Mouse (Mus musculus) intestine, embryonic 16.5 days (tissue): ENCODE data around the gene Susd1. TPM values are rescaled to one million over a fixed set of nuclear protein-coding genes. Genes with fewer than 3 reads are reported as not detected.

Experiments
- ATAC-seq: fragments of 200-750 bp; cut with Nextera tagmentation; 2 replicates; pipeline ENCODE4 v1.8.0; 2017; ENCODE audit warnings: moderate TSS enrichment, moderate library complexity
- H3K27ac ChIP-seq: fragments of 300-500 bp; sonication (generic); 2 replicates; pipeline ENCODE4 v1.5.1; 2014; ENCODE audit warnings: mild to moderate bottlenecking, low read length
- H3K27me3 ChIP-seq: fragments of 300-500 bp; sonication (generic); replicated peaks from 2 replicates; pipeline ENCODE4 v1.6.1; 2014; ENCODE audit warnings: low read length, control low read depth, mixed read lengths; ENCODE audit not compliant: control insufficient read depth, insufficient read depth
- H3K36me3 ChIP-seq: fragments of 300-500 bp; sonication (generic); 2 replicates; pipeline ENCODE4 v1.6.1; 2014; ENCODE audit warnings: low read length, control low read depth; ENCODE audit not compliant: control insufficient read depth, insufficient read depth
- H3K4me1 ChIP-seq: fragments of 300-500 bp; sonication (generic); 2 replicates; pipeline ENCODE4 v1.6.1; 2014; ENCODE audit warnings: low read length, control low read depth, mixed read lengths; ENCODE audit not compliant: control insufficient read depth, insufficient read depth
- H3K4me2 ChIP-seq: fragments of 300-500 bp; sonication (generic); 2 replicates; pipeline ENCODE4 v1.6.1; 2014; ENCODE audit warnings: low read depth, low read length, control low read depth
- H3K4me3 ChIP-seq: fragments of 300-500 bp; sonication (generic); 2 replicates; pipeline ENCODE4 v1.5.1; 2014; ENCODE audit warnings: mild to moderate bottlenecking, low read length
- H3K9ac ChIP-seq: fragments of 300-500 bp; sonication (generic); 2 replicates; pipeline ENCODE4 v1.6.1; 2014; ENCODE audit warnings: low read depth, low read length
- H3K9me3 ChIP-seq: fragments of 300-500 bp; sonication (generic); 2 replicates; pipeline ENCODE4 v1.6.1; 2016; ENCODE audit warnings: low read length, control low read depth; ENCODE audit not compliant: control insufficient read depth
- WGBS: fragments of 180-500 bp; shearing (Covaris S2); extraction: QIAGEN DNeasy Blood & Tissue Kit; methylation state at CpG from one replicate; pipeline ENCODE4 v1.1.7; 2014; 5-methylcytosine and 5-hydroxymethylcytosine counted together
- polyA plus RNA-seq: library from polyadenylated mRNA; unstranded; fragments of >200 nt; fragmentation: Nextera tagmentation; extraction: Ambion mirVana; gene quantifications from 2 replicates; pipeline ENCODE4 v1.2.1, GENCODE M21; 2015

Gene Susd1
- polyA plus RNA-seq, 1 experiment from 2014 or later = 13.0 TPM

DNA sequence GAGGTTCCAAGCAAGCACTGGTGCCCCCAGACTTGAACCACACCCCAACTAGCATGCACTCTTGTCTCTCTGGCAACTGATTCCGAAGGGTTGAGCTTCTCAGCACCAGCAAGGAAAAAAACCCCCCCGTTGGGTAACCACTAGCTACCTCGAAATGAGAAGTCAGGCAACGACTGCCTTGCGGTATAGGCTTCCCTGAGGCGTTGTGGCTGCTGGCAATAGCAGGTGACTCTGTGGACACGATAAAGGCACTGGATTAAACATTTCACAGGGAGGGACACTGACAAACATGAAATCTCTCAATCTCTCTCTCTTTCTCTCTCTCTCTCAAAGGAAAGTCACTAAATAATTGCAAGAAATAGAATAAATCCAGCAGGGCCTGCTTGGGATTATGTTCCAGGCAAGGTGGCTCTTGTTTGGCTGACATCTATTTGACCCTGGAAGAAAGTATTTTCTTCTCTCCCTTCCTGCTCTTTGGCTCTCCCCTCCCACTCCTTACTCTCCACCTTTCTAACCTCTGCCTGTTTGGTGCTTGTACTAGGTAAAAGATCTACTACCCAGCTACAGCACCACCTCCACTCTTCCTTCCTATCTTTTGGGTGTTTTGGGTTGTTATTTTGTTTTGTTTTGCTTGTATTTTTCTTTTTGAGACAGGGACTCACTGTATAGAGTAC lies 17.6 kb downstream of the Susd1 start:
- Histone ChIP-seq H3K4me1 (no peaks in the 10 kb centered on the region), H3K36me3 (no peaks in the 10 kb centered on the region), H3K27ac (no peak overlapping the region), H3K9me3 (no peaks in the 10 kb centered on the region), H3K4me2 (no peak overlapping the region), H3K9ac (no peak overlapping the region), H3K27me3 (no peaks in the 10 kb centered on the region), H3K4me3 (no peak overlapping the region)
- no peak for ATAC-seq
- 85% methylated on average over 7 of the region's 7 CpGs for WGBS

DNA sequence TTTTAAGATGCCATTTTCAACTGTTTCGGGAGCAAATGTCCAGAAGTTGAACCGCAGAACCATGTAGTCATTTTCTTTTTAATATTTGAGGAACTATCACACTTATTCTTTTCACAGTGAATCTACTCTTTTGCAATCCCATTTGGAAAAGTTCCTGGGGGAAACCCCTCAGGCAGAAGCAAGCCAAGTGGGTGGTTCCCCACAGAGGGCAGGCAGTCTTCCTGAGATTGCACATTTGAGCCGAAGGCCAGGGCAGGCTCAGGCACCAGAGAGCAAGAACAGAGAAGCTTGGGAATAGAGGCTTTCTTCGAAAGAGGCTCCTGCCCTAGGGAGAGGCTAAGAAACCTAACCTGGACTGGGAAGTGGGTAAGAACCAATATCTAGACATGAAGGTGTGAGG lies 19.2 kb downstream of the Susd1 start:
- Histone ChIP-seq H3K27me3 (no peaks in the 10 kb centered on the region), H3K4me3 (no peak overlapping the region), H3K9me3 (no peaks in the 10 kb centered on the region), H3K27ac (no peak overlapping the region), H3K36me3 (no peaks in the 10 kb centered on the region), H3K4me2 (no peak overlapping the region), H3K4me1 (no peaks in the 10 kb centered on the region), H3K9ac (no peak overlapping the region)
- WGBS = 86% methylated on average over 4 of the region's 4 CpGs
- ATAC-seq = no peak

DNA sequence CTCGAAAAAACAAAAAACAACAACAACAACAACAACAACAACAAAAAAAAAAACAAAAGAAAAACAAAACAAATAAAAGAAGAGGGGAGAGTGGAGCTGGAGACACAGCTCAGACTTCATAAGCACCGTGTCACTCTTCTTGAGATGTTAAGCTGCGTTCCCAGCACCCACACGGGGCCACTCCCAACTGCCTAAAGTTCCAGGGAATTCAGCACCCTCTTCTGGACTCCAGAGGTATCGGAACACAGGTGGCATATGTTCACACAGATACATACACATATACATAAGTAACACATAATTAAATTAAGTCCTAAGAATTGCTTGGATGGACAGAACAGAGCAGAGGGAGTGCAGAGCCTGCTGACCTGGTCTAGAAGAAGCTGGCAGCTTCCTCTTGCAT lies 25.0 kb downstream of the Susd1 start:
- Histone ChIP-seq H3K9ac (no peak overlapping the region), H3K4me3 (no peak overlapping the region), H3K4me2 (no peak overlapping the region), H3K27ac (no peak overlapping the region), H3K9me3 (no peaks in the 10 kb centered on the region), H3K27me3 (no peaks in the 10 kb centered on the region), H3K4me1 (no peaks in the 10 kb centered on the region), H3K36me3 (no peaks in the 10 kb centered on the region)
- no peak for ATAC-seq
- 90% methylated on average over 5 of the region's 5 CpGs for WGBS

DNA sequence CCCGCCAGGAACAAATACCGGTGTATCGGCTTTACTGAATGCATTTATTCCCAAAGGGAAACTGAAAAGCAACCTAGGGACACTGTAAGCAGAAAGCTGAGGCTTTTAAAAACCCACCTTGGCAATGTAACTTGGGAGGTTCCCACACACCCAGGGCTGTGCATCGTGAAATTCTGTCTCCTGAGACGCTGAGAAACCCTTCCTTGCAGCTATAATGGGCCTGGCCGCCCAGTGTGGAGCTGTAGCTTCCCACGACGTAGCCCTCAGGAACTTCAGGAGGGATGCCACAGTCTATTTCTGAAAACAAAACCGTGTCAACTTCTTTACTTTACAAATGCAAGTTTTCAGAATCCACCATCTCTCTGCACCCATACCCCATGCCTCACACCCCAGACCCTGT lies 27.3 kb downstream of the Susd1 start:
- no peak overlapping the region for H3K4me3 ChIP-seq
- H3K36me3 ChIP-seq = no peaks in the 10 kb centered on the region
- H3K4me1 ChIP-seq = no peaks in the 10 kb centered on the region
- H3K9me3 ChIP-seq = no peaks in the 10 kb centered on the region
- 86% methylated on average over 9 of the region's 9 CpGs for WGBS
- no peak overlapping the region for H3K27ac ChIP-seq
- H3K27me3 ChIP-seq = no peaks in the 10 kb centered on the region
- no peak overlapping the region for H3K4me2 ChIP-seq
- ATAC-seq = no peak
- H3K9ac ChIP-seq = no peak overlapping the region

DNA sequence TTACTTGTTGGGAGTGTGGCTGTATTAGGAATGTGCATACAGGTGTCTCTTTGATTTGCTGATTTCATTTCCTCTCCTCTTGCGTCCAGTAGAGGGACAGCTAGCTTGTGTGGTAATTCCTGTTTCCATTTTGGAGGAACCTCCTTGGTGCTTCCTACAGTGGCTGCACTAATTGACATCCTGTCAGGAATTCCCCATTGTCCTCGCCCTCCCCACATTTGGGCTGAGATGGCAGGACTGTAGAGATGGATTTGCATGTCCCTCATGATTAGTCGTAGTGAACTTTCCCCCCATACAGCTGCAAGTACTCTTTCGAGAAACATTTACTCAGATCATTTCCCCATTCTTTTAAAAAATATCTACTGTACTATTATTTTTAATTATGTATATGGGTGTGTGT lies 30.7 kb downstream of the Susd1 start:
- no peak for ATAC-seq
- Histone ChIP-seq H3K4me1 (no peaks in the 10 kb centered on the region), H3K4me2 (no peak overlapping the region), H3K27ac (no peak overlapping the region), H3K9me3 (no peaks in the 10 kb centered on the region), H3K4me3 (no peak overlapping the region), H3K27me3 (no peaks in the 10 kb centered on the region), H3K9ac (no peak overlapping the region), H3K36me3 (no peaks in the 10 kb centered on the region)
- 85% methylated on average over 4 of the region's 4 CpGs for WGBS

DNA sequence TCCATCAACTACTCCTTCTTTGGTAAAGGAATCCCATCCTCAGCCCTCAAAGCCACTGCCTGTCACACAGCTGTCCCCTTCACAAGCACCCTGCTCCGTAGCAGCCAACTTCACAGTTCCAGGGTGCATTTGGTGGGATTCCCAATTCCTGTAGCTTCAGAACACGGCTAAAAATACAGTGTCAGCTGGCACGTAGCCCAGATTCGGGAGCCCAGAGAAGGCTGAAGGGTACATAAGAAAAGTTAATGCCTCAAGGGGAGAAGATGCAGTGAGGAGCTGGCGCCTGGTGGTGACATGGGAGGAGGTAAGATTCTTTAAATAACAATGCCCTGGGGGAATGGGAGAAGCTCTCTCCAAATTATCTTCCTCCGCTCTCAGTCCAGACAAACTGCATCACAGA lies 34.1 kb downstream of the Susd1 start:
- Histone ChIP-seq H3K4me1 (no peaks in the 10 kb centered on the region), H3K9me3 (no peaks in the 10 kb centered on the region), H3K4me3 (no peak overlapping the region), H3K27ac (no peak overlapping the region), H3K36me3 (no peaks in the 10 kb centered on the region), H3K27me3 (no peaks in the 10 kb centered on the region), H3K4me2 (no peak overlapping the region), H3K9ac (no peak overlapping the region)
- ATAC-seq = no peak
- 42% methylated on average over 6 of the region's 6 CpGs for whole genome bisulfite sequencing

DNA sequence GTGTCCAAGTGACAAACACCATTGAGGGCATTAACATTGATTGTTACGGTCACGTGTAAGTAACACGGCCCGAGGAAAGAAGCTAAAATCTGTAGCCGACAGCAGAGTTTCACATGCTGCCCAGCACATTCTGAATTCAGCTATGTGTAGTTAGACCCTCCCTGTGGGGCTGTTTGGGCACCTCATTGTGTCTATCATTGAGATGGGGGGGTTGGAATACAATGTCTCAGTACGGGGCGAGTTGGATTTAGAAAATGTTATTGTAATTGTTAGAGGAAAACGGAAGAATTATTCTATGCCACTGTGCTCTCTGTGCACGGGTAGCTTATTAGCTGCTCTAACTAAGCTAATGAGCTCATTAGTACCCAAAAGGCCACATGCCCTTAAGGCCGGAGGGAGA lies 37.5 kb downstream of the Susd1 start:
- H3K4me1 ChIP-seq = no peaks in the 10 kb centered on the region
- no peak overlapping the region for H3K4me2 ChIP-seq
- no peaks in the 10 kb centered on the region for H3K9me3 ChIP-seq
- WGBS = 87% methylated on average over 10 of the region's 10 CpGs
- H3K4me3 ChIP-seq = no peak overlapping the region
- no peaks in the 10 kb centered on the region for H3K27me3 ChIP-seq
- ATAC-seq = no peak
- H3K36me3 ChIP-seq = no peaks in the 10 kb centered on the region
- no peak overlapping the region for H3K27ac ChIP-seq
- H3K9ac ChIP-seq = no peak overlapping the region

DNA sequence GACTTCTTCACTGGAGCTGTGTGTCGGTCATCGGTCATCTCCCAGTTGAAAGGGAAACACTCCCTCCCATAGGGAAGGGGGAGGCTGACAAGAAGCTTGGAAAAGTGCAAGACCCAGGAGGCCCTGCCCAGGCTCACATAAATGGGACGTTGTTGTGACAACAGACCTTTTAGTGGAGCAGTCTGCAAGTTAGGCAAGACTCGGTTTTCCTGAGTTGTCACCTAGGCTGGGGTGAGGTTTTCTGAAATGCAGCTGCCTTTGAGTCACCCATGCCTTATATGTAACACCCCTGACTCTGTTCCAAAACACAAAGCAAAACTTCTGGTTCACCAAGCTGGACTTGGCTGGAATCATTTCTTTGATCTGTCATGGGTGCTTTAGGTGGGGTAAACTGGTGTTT lies 39.1 kb downstream of the Susd1 start:
- no peaks in the 10 kb centered on the region for H3K4me1 ChIP-seq
- H3K4me2 ChIP-seq = no peak overlapping the region
- no peaks in the 10 kb centered on the region for H3K27me3 ChIP-seq
- H3K9ac ChIP-seq = no peak overlapping the region
- ATAC-seq = no peak
- no peak overlapping the region for H3K4me3 ChIP-seq
- 60% methylated on average over 4 of the region's 4 CpGs for WGBS
- no peak overlapping the region for H3K27ac ChIP-seq
- no peaks in the 10 kb centered on the region for H3K36me3 ChIP-seq
- no peaks in the 10 kb centered on the region for H3K9me3 ChIP-seq

DNA sequence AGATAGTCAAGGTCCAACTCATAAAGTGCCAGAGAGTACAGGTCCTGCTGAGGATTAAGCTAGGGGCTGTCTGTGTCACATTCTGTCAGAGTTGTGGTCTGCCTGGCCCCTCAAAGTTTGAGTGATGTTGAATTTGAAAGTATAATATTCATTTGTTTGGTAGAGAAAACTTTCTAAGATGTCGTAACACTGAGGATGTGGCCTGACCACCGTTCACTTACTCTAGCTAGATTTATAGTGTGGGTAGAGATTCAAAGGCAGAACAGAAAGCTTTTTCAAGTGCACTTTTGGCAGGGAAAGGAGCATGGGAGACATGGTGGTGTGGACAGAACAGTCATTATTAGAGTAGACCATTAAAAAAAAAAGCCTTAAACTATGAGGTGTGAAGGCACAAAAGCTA lies 42.9 kb downstream of the Susd1 start:
- H3K4me3 ChIP-seq = no peak overlapping the region
- H3K9ac ChIP-seq = no peak overlapping the region
- no peak overlapping the region for H3K27ac ChIP-seq
- H3K4me2 ChIP-seq = no peak overlapping the region
- H3K27me3 ChIP-seq = no peaks in the 10 kb centered on the region
- H3K9me3 ChIP-seq = no peaks in the 10 kb centered on the region
- 89% methylated on average over 2 of the region's 2 CpGs for WGBS
- no peaks in the 10 kb centered on the region for H3K4me1 ChIP-seq
- ATAC-seq = no peak
- no peaks in the 10 kb centered on the region for H3K36me3 ChIP-seq

DNA sequence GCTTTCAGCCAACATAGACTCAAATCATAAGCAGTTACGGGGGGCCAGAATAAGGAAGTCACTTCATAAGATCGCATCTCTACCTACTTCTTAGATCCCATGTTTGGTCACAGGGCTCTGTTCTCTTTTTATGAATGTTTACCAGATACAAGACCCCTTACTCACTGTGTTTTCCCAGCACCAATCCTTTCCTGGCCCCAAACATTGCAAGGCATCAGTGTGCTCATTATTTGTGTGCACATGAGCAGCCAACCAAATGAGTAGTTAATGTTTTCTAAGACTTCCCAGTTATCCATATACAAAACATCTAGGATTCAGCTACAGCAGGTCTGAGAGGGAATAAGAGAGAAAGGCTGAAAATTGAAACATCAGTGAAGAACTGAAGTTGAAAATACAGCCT lies 44.3 kb downstream of the Susd1 start:
- Histone ChIP-seq H3K9ac (no peak overlapping the region), H3K4me2 (no peak overlapping the region), H3K9me3 (no peaks in the 10 kb centered on the region), H3K4me1 (no peaks in the 10 kb centered on the region), H3K36me3 (no peaks in the 10 kb centered on the region), H3K4me3 (no peak overlapping the region), H3K27ac (no peak overlapping the region), H3K27me3 (no peaks in the 10 kb centered on the region)
- ATAC-seq = no peak
- 93% methylated on average over 2 of the region's 2 CpGs for WGBS
